Mouse (Mus musculus): ENCODE results near the gene Fam187a. TPM values are rescaled to one million over a fixed set of nuclear protein-coding genes. Genes with fewer than 3 reads are reported as not detected.

Gene Fam187a
- polyA plus RNA-seq, 1 experiment from 2014 or later, result not detected

- H3K4me2 ChIP-seq, result no peak overlapping the region
- WGBS, result 77% methylated on average over 10 of the region's 10 CpGs
- peaks cover 14% of the 10 kb centered on the region for H3K27me3 ChIP-seq (replicated peaks; ENCODE audit: control insufficient read depth, insufficient read depth, low read length)
Measured at GRCm38 (mm10) chr11:102930672-102931071, 45.7 kb downstream of the Fam187a start.

DNA sequence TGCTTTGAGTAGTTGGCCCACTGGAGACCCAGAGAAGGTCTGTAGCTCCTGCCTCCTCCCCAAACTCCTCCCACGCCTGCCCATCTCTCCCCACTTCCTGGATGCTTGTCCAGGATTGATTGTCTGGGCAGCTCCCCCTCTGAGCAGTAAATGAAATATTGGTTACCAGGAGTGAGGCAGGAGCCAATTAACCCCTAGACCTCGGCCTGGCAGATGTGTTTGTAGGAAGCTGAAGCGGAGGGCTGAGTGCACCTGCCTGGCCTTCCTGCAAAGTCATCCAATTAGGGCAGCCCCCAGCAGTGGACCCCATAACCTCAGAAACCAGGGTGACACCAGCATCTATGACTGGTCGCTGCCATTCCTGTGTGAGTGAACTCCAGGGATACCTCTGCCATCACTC lies 51.3 kb downstream of the Fam187a start:
- Histone ChIP-seq H3K4me2 (no peak overlapping the region), H3K4me1 (replicated peaks; ENCODE audit: control insufficient read depth, insufficient read depth, low read length) (peaks cover 18% of the 10 kb centered on the region), H3K27me3 (replicated peaks; ENCODE audit: control insufficient read depth, insufficient read depth, low read length) (peaks cover 29% of the 10 kb centered on the region), H3K27ac (ENCODE audit: low read depth, low read length) (no peak overlapping the region), H3K4me3 (ENCODE audit: low read depth, low read length) (no peak overlapping the region), H3K9me3 (ENCODE audit: control insufficient read depth, low read length) (no peaks in the 10 kb centered on the region), H3K9ac (ENCODE audit: low read depth, low read length) (no peak overlapping the region), H3K36me3 (ENCODE audit: control insufficient read depth, insufficient read depth, low read length) (no peaks in the 10 kb centered on the region)
- ATAC-seq (replicated peaks; ENCODE audit: low FRiP score), result no peak
- WGBS, result 42% methylated on average over 4 of the region's 4 CpGs
- DNase-seq (ENCODE audit: low spot score), result no peak

More at GRCm38 (mm10) chr11:102930672-102931071, 45.7 kb downstream of the Fam187a start:
- no peak for DNase-seq (ENCODE audit: low spot score)
- Histone ChIP-seq H3K36me3 (ENCODE audit: control insufficient read depth, insufficient read depth, low read length) (no peaks in the 10 kb centered on the region), H3K4me3 (ENCODE audit: low read depth, low read length) (no peak overlapping the region), H3K4me1 (replicated peaks; ENCODE audit: control insufficient read depth, insufficient read depth, low read length) (no peaks in the 10 kb centered on the region; the same call in 1 of the 2 replicates), H3K27ac (ENCODE audit: low read depth, low read length) (no peak overlapping the region), H3K9ac (ENCODE audit: low read depth, low read length) (no peak overlapping the region), H3K9me3 (ENCODE audit: control insufficient read depth, low read length) (no peaks in the 10 kb centered on the region)
- ATAC-seq (replicated peaks; ENCODE audit: low FRiP score), result no peak

Other genes starting within 250 kb of the Fam187a start
- gene Meioc, start 221.5 kb upstream of the Fam187a start, polyA plus RNA-seq (2014; fragmentation: Nextera tagmentation; extraction: Ambion mirVana), result 0.25 and 0.36 TPM in 2 replicates
- 39.9 and 42.5 TPM in 2 replicates for gene Ccdc43, start 187.4 kb upstream of the Fam187a start, polyA plus RNA-seq (2014; fragmentation: Nextera tagmentation; extraction: Ambion mirVana)
- 1.4 and 2.0 TPM in 2 replicates for gene Adam11, start 123.7 kb upstream of the Fam187a start, polyA plus RNA-seq (2014; fragmentation: Nextera tagmentation; extraction: Ambion mirVana)
- 20.8 and 21.7 TPM in 2 replicates for gene Gjc1, start 65.5 kb upstream of the Fam187a start, polyA plus RNA-seq (2014; fragmentation: Nextera tagmentation; extraction: Ambion mirVana)
- not detected in 2 replicates for gene Higd1b, start 49.3 kb upstream of the Fam187a start, polyA plus RNA-seq (2014; fragmentation: Nextera tagmentation; extraction: Ambion mirVana)
- 259 and 279 TPM in 2 replicates for gene Eftud2, start 4.2 kb upstream of the Fam187a start, polyA plus RNA-seq (2014; fragmentation: Nextera tagmentation; extraction: Ambion mirVana)
- gene Ccdc103, start 4.0 kb upstream of the Fam187a start, polyA plus RNA-seq (2014; fragmentation: Nextera tagmentation; extraction: Ambion mirVana), result 0.78 and 1.1 TPM in 2 replicates
- 2.4 and 2.8 TPM in 2 replicates for gene Gfap, start 15.7 kb downstream of the Fam187a start, polyA plus RNA-seq (2014; fragmentation: Nextera tagmentation; extraction: Ambion mirVana)
- 10.3 TPM in 2 replicates for gene Kif18b, start 40.0 kb downstream of the Fam187a start, polyA plus RNA-seq (2014; fragmentation: Nextera tagmentation; extraction: Ambion mirVana)
- gene C1ql1, start 61.5 kb downstream of the Fam187a start, polyA plus RNA-seq (2014; fragmentation: Nextera tagmentation; extraction: Ambion mirVana), result 0.78 and 1.1 TPM in 2 replicates
- 67.8 and 74.6 TPM in 2 replicates for gene Nmt1, start 143.0 kb downstream of the Fam187a start, polyA plus RNA-seq (2014; fragmentation: Nextera tagmentation; extraction: Ambion mirVana)
- 109 and 114 TPM in 2 replicates for gene Dcakd, start 143.2 kb downstream of the Fam187a start, polyA plus RNA-seq (2014; fragmentation: Nextera tagmentation; extraction: Ambion mirVana)
- gene Plcd3, start 216.5 kb downstream of the Fam187a start, polyA plus RNA-seq (2014; fragmentation: Nextera tagmentation; extraction: Ambion mirVana), result 1.1 and 1.3 TPM in 2 replicates
- gene Acbd4, start 216.5 kb downstream of the Fam187a start, polyA plus RNA-seq (2014; fragmentation: Nextera tagmentation; extraction: Ambion mirVana), result 24.5 and 30.7 TPM in 2 replicates
- gene Hexim1, start 231.1 kb downstream of the Fam187a start, polyA plus RNA-seq (2014; fragmentation: Nextera tagmentation; extraction: Ambion mirVana), result 4.6 and 6.1 TPM in 2 replicates
- gene Hexim2, start 247.3 kb downstream of the Fam187a start, polyA plus RNA-seq (2014; fragmentation: Nextera tagmentation; extraction: Ambion mirVana), result 11.9 and 13.8 TPM in 2 replicates